Mouse (Mus musculus): ENCODE measurements at regions not wholly inside any gene's neighbourhood (a gene's known extent, or its start where the extent isn't known, plus 50 kb on each side); places are given as distances from the start of the nearest gene placed in this dataset.

- Histone ChIP-seq H3K4me3 (no peak overlapping the region), H3K27ac (no peak overlapping the region)
- DNase-seq (ENCODE audit: low spot score in 2 of 2), result no peak
- TF ChIP-seq CTCF (conservative IDR thresholded peaks at IDR 0.05), result no peak
These were observed 54.1 kb upstream of the Adamts2 start for GRCm38 (mm10) chr11:50547776-50548175.

- H3K27ac ChIP-seq, result peak overlapping the region; percentile 56; the same call in 1 of the 2 replicates
- DNase-seq (ENCODE audit: low spot score in 2 of 2), result peak; percentile 56 to 67
- no peak for TF ChIP-seq CTCF (conservative IDR thresholded peaks at IDR 0.05)
- H3K4me3 ChIP-seq, result no peak overlapping the region
These were observed 55.3 kb upstream of the Adamts2 start for GRCm38 (mm10) chr11:50546456-50547144.

GRCm38 (mm10) chr11:50545421-50545820 lies 56.5 kb upstream of the Adamts2 start:
- TF ChIP-seq CTCF (conservative IDR thresholded peaks at IDR 0.05), result no peak
- no peak for DNase-seq (ENCODE audit: low spot score in 2 of 2)
- H3K27ac ChIP-seq, result no peak overlapping the region
- no peak overlapping the region for H3K4me3 ChIP-seq

- DNase-seq (ENCODE audit: low spot score in 2 of 2), result no peak
- Histone ChIP-seq H3K4me3 (no peak overlapping the region), H3K27ac (no peak overlapping the region)
- peak; percentile 13; the same call in 1 of the 2 replicates for TF ChIP-seq CTCF (conservative IDR thresholded peaks at IDR 0.05)
These were observed 61.7 kb upstream of the Adamts2 start for GRCm38 (mm10) chr11:50540136-50540535.

GRCm38 (mm10) chr11:50534266-50534665 lies 67.6 kb upstream of the Adamts2 start:
- no peak for TF ChIP-seq CTCF (conservative IDR thresholded peaks at IDR 0.05)
- no peak overlapping the region for H3K27ac ChIP-seq
- H3K4me3 ChIP-seq, result no peak overlapping the region
- DNase-seq (ENCODE audit: low spot score in 2 of 2), result no peak

GRCm38 (mm10) chr11:50527923-50528322 lies 74.0 kb upstream of the Adamts2 start:
- Histone ChIP-seq H3K27ac (no peak overlapping the region), H3K4me3 (no peak overlapping the region)
- DNase-seq (ENCODE audit: low spot score in 2 of 2), result no peak
- TF ChIP-seq CTCF (conservative IDR thresholded peaks at IDR 0.05), result no peak

- no peak overlapping the region for H3K4me3 ChIP-seq
- TF ChIP-seq CTCF (conservative IDR thresholded peaks at IDR 0.05), result no peak
- H3K27ac ChIP-seq, result 0 out of 2 replicates have a peak overlapping the region, but pooled peaks have one; percentile 14
- DNase-seq (ENCODE audit: low spot score in 2 of 2), result no peak
These were observed 81.7 kb upstream of the Adamts2 start for GRCm38 (mm10) chr11:50520162-50520561.

- no peak for TF ChIP-seq CTCF (conservative IDR thresholded peaks at IDR 0.05)
- no peak overlapping the region for H3K4me3 ChIP-seq
- no peak overlapping the region for H3K27ac ChIP-seq
- DNase-seq (ENCODE audit: low spot score in 2 of 2), result no peak
These were observed 77.0 kb upstream of the Rufy1 start for GRCm38 (mm10) chr11:50507882-50508281.

- DNase-seq (ENCODE audit: low spot score in 2 of 2), result no peak
- no peak overlapping the region for H3K27ac ChIP-seq
- no peak overlapping the region for H3K4me3 ChIP-seq
- no peak for TF ChIP-seq CTCF (conservative IDR thresholded peaks at IDR 0.05)
These were observed 76.5 kb upstream of the Rufy1 start for GRCm38 (mm10) chr11:50507498-50507824.

- no peak for DNase-seq (ENCODE audit: low spot score in 2 of 2)
- Histone ChIP-seq H3K27ac (no peak overlapping the region), H3K4me3 (no peak overlapping the region)
- no peak for TF ChIP-seq CTCF (conservative IDR thresholded peaks at IDR 0.05)
These were observed 76.0 kb upstream of the Rufy1 start for GRCm38 (mm10) chr11:50506820-50507497.

- H3K4me3 ChIP-seq, result no peak overlapping the region
- peak; percentile 69 for TF ChIP-seq CTCF (conservative IDR thresholded peaks at IDR 0.05)
- H3K27ac ChIP-seq, result peak overlapping the region; percentile 32; the same call in 1 of the 2 replicates
- peak in 1 of 2 experiments; percentile 43 for DNase-seq (ENCODE audit: low spot score in 2 of 2)
These were observed 70.4 kb upstream of the Rufy1 start for GRCm38 (mm10) chr11:50501352-50501751.

- no peak for TF ChIP-seq CTCF (conservative IDR thresholded peaks at IDR 0.05)
- Histone ChIP-seq H3K27ac (peak overlapping the region; percentile 81), H3K4me3 (no peak overlapping the region)
- DNase-seq (ENCODE audit: low spot score in 2 of 2), result no peak
These were observed 62.2 kb upstream of the Rufy1 start for GRCm38 (mm10) chr11:50493123-50493476.

- peak in 1 of 2 experiments; percentile 48 for DNase-seq (ENCODE audit: low spot score in 2 of 2)
- H3K4me3 ChIP-seq, result no peak overlapping the region
- no peak for TF ChIP-seq CTCF (conservative IDR thresholded peaks at IDR 0.05)
These were observed 61.6 kb upstream of the Rufy1 start for GRCm38 (mm10) chr11:50492399-50493122.

More at GRCm38 (mm10) chr11:50492399-50493122, 61.6 kb upstream of the Rufy1 start:
- H3K27ac ChIP-seq, result peak overlapping the region; percentile 81
